Mouse (Mus musculus) brain, embryonic 14.5 days (tissue): ENCODE results near the gene Gm7929.
"Not testable (repeated sequence)": the region's sequence is repeated elsewhere in the genome, so short reads cannot be mapped to it uniquely, and the experiment has no call there.

Source experiments
- CTCF ChIP-seq: fragments of 200-500 bp; IDR thresholded peaks from 2 replicates; pipeline ENCODE4 v1.5.1; 2012; ENCODE audit warnings: inconsistent platforms, mild to moderate bottlenecking, moderate library complexity, borderline replicate concordance; ENCODE audit not compliant: insufficient read depth, insufficient read length; ENCODE audit errors: extremely low read depth
- POLR2A ChIP-seq: fragments of 200-500 bp; IDR thresholded peaks from 2 replicates; pipeline ENCODE4 v1.6.1; 2012; ENCODE audit warnings: mild to moderate bottlenecking, inconsistent platforms, borderline replicate concordance; ENCODE audit not compliant: poor library complexity, insufficient read depth, insufficient read length, severe bottlenecking; ENCODE audit errors: extremely low read depth

DNA sequence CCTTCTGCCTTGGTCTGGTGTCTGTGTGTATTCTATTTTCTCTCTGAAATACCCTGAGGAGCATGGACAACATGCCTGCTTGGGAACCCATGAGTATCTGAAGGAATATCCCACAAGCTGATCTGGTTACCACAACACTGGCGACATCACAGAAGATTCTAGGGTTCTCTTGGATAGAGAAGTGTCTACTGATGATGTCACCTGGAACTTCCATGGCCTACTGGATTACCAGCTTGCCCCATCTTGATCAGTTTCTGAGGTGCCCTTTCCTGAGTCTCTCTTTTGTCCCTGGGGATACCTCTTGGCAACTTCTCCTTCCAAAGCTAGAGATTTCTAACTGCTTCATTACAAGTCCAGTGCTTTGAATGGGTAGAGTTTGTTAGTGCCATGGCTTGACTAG is at the start of gene Gm7929:
- TF ChIP-seq POLR2A, CTCF: not testable (repeated sequence)
